Mouse (Mus musculus) adipocyte (in vitro differentiated cells): ENCODE measurements around the gene Bbx.

Experiments
- DNase-seq: peaks from one replicate; pipeline ENCODE4 v3.0.0-alpha.2; 2016; ENCODE audit warnings: low spot score

Gene Bbx

DNA sequence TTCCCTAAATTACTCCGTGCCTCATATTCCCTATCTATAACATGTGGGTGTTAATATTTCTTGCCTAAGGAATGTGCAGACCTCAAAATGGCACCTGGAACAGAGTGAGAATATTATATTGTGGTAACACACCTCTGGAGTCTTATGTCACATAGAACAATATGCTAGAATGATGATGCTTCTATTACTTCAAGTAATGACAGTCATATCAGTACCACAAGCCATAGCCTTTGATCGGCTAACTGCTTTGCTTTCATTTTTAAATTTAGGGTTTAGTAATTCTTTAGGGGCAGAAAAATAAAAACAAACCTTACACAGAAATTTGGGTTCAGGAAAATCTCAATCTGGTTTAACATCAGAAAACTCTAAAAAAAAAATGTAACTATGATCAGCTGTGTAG, 201.6 kb downstream of the Bbx start:
- DNase-seq: no peak

- no peak for DNase-seq
Observed at GRCm38 (mm10) chr16:50228833-50229232, 203.4 kb downstream of the Bbx start.

DNA sequence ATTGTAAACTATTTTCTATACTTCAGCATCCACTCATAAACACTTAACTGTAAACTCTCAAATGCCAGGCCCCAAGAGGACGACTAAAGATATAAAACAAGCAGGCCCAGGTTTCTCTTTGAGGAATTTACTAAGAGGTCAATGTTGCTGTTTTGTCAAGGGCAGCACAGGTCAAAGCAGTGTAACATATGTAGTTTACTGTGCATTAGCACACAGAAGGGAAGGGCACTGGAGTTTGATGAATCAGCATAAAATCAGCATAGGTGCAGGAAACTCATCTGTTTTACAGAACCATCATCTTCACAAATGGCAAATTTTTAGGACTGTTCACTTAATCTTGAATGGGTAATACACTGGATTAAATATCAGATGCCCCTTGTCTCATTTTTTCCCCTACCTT, 205.9 kb downstream of the Bbx start:
- DNase-seq: no peak

DNA sequence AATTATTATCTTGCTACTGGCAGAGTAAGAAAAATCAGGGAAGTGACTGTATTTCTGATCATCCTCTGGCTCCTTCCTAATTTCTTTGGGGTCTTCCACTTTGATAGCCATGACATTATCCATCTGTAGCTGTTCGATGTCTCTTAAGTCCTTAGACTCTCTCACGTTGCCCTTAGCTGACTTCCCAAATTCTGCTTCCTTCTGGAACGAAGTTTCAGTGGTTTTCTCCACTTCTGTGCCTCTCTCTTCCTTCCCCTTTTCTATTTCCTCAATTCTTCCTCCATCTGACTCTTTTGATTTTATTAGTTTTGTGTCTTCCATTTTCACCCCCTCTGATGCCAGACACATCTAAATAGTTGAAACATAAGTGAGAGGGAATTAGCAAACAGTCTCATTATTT, 207.2 kb downstream of the Bbx start:
- DNase-seq: no peak

- peak; percentile 34 for DNase-seq
Observed at GRCm38 (mm10) chr16:50220734-50221501, 211.3 kb downstream of the Bbx start.

- DNase-seq: peak; percentile 16
Observed at GRCm38 (mm10) chr16:50217084-50217483, 215.1 kb downstream of the Bbx start.

- DNase-seq: no peak
Observed at GRCm38 (mm10) chr16:50211727-50212126, 220.5 kb downstream of the Bbx start.

DNA sequence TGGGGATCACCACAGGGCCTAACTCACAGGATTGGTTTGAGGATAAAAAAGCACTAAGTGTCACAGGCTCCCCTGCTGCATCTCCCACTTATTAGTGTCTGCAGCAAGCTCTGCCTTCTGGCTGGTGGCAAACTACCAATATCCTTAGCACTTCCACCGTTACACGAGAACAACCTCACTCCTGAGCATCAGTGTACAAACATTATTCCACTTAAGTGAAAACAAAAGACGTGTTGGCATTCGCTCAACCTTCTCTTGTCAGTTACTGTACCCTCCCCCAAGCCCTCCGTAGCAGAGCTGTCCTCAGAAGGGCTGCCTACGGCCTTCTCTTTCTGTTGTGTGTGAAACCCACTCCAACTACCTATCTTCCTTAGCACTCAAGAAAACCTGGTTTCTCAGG, 221.0 kb downstream of the Bbx start:
- no peak for DNase-seq

GRCm38 (mm10) chr16:50210742-50211141, 221.4 kb downstream of the Bbx start:
- DNase-seq: no peak

- no peak for DNase-seq
Observed at GRCm38 (mm10) chr16:50204944-50205343, 227.2 kb downstream of the Bbx start.

GRCm38 (mm10) chr16:50201546-50202151, 230.5 kb downstream of the Bbx start:
- peak; percentile 35 for DNase-seq

GRCm38 (mm10) chr16:50200214-50200613, 232.0 kb downstream of the Bbx start:
- DNase-seq: no peak

- DNase-seq: no peak
Observed at GRCm38 (mm10) chr16:50196118-50196517, 236.1 kb downstream of the Bbx start.

- no peak for DNase-seq
Observed at GRCm38 (mm10) chr16:50192626-50193025, 239.6 kb downstream of the Bbx start.

DNA sequence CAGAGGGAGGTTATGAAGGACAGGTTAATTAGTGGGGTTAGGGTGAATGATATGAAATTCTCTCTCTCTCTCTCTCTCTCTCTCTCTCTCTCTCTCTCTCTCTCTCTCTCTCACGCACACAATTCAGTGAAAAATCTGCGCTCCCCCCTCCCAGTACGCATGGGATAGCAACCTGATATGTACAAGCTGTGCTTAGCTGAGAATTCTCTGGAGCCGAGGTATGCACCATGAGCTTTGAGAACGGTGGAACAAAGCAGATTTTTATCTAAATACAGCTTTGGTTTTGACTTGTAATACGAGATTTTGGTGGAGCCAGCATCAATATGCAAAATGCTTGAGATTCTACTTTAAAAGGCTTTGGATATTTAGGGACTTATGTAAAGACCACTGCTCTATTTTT, 243.1 kb downstream of the Bbx start:
- DNase-seq: no peak

DNA sequence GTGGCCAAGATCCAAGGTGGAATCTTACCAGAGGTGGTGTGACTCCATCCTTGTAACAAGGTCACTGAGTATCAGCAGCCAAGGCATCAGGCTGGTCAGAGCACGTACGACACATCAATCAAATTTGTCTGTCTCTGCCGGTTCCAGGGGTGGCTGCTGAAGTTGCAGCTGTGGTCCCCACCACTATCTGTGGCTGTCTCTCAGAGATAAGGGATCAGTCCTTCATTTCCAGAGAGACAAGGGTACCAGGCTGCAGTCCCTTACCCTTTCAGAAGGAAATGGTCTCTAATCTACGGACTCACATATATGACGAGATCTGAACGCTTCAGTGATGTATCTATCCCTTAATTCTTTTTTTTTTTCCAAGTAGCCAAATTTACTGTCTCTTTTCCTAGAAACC, 245.6 kb downstream of the Bbx start:
- no peak for DNase-seq

GRCm38 (mm10) chr16:50185041-50185440, 247.1 kb downstream of the Bbx start:
- peak; percentile 77 for DNase-seq

- DNase-seq: no peak
Observed at GRCm38 (mm10) chr16:50182988-50183387, 249.2 kb downstream of the Bbx start.

- DNase-seq: no peak
Observed at GRCm38 (mm10) chr16:50182561-50182960, 249.6 kb downstream of the Bbx start.

- no peak for DNase-seq
Observed at GRCm38 (mm10) chr16:50172760-50173159, 259.4 kb downstream of the Bbx start.

DNA sequence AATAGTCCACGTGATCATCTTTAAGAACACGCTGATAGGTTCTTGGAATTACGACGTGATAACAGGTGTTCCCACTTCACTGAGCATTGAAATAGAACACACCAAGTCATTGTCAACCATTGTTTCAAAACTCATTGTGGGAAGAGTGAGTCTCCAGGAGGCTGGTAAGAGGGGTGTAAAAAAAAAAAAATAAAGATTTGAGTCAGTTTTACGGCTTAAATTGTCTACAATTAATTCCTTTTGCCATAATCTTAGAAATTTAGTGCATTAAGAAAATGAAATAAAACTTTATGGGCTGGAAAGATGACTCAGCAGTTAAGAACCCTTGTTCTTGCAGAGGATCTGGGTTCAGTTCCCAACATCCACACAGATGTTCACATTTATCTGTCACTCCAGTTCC, 261.4 kb downstream of the Bbx start:
- DNase-seq: no peak

GRCm38 (mm10) chr16:50167983-50168299, 264.2 kb downstream of the Bbx start:
- DNase-seq: no peak

- DNase-seq: peak; percentile 55
Observed at GRCm38 (mm10) chr16:50167231-50167982, 264.8 kb downstream of the Bbx start.
